28 mouse cellular contexts compared by ENCODE assay signal in the genomic region with DNA sequence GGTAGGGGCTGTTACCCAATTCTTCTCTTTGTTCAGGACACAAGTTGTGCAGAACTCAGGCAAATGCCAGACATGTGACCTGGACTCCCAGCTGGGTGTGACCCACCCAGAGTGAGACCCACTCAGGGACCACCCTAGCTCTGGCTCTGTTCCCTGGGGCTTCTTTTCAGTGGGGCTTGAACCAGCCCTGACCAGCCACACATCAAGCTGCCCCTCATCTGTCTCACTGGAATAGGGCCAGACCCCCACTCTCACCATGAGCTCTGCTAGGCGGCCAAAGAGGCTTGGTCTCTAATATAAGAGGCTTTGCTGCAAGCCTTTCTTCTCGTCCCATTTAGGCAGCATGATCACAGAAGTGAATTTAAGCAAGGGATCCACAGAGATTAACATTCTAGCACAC. TPM values are rescaled to one million over a fixed set of nuclear protein-coding genes. Genes with fewer than 3 reads are reported as not detected.
DNase-seq lines count a peak whose midpoint lies in the region; ATAC-seq and TF ChIP-seq lines count a peak whose summit lies in the region.
"Had no signal": no experiment of that assay in that cellular context is flagged by ENCODE, and none has a peak within 500 bp of the region (broad histone marks: within the 10 kb centered on the region; RNA-seq: fewer than 3 reads in every experiment).

No protein-coding gene starts in this region.

- H3K9ac ChIP-seq in hindbrain, embryonic 14.5 days, result no peak overlapping the region
- H3K9ac ChIP-seq in hindbrain, embryonic 16.5 days (ENCODE audit: low read depth, low read length), result no peak overlapping the region
- no peak overlapping the region for H3K9ac ChIP-seq in lung, embryonic 15.5 days
- H3K9ac ChIP-seq: embryonic facial prominence, embryonic 13.5 days; forebrain, embryonic 12.5 days; forebrain, embryonic 15.5 days; heart, embryonic 12.5 days; heart, embryonic 15.5 days had no signal

- H3K9me3 ChIP-seq in hindbrain, embryonic 14.5 days (ENCODE audit: control insufficient read depth, low read length), result no peaks in the 10 kb centered on the region
- no peaks in the 10 kb centered on the region for H3K9me3 ChIP-seq in hindbrain, embryonic 16.5 days (ENCODE audit: control insufficient read depth, low read length)
- no peaks in the 10 kb centered on the region for H3K9me3 ChIP-seq in lung, embryonic 15.5 days
- H3K9me3 ChIP-seq: embryonic facial prominence, embryonic 10.5 days; embryonic facial prominence, embryonic 13.5 days; forebrain, embryonic 12.5 days; forebrain, embryonic 15.5 days; heart, embryonic 15.5 days had no signal

- H3K4me3 ChIP-seq in hindbrain, embryonic 14.5 days (replicated peaks; ENCODE audit: low read length), result no peak overlapping the region
- no peak overlapping the region for H3K4me3 ChIP-seq in hindbrain, embryonic 16.5 days (ENCODE audit: low read length)
- H3K4me3 ChIP-seq in layer of hippocampus, adult 2 months, result no peak overlapping the region
- no peak overlapping the region for H3K4me3 ChIP-seq in lung, embryonic 15.5 days
- H3K4me3 ChIP-seq: embryonic facial prominence, embryonic 10.5 days; embryonic facial prominence, embryonic 13.5 days; erythroblast, embryonic 14.5 days; forebrain, embryonic 12.5 days; forebrain, embryonic 15.5 days; heart, embryonic 12.5 days; heart, embryonic 15.5 days had no signal

- no peaks in the 10 kb centered on the region for H3K36me3 ChIP-seq in hindbrain, embryonic 14.5 days (replicated peaks; ENCODE audit: control insufficient read depth, insufficient read depth)
- H3K36me3 ChIP-seq in hindbrain, embryonic 16.5 days (ENCODE audit: control insufficient read depth, insufficient read depth, low read length), result no peaks in the 10 kb centered on the region
- H3K36me3 ChIP-seq in lung, embryonic 15.5 days, result no peaks in the 10 kb centered on the region
- H3K36me3 ChIP-seq: embryonic facial prominence, embryonic 10.5 days; embryonic facial prominence, embryonic 13.5 days; forebrain, embryonic 12.5 days; forebrain, embryonic 15.5 days; G1E; heart, embryonic 12.5 days; heart, embryonic 15.5 days had no signal

- TF ChIP-seq CTCF in layer of hippocampus, adult 2 months (conservative IDR thresholded peaks at IDR 0.05), result no peak

- DNase-seq in hindbrain, embryonic 14.5 days (ENCODE audit: low spot score), result no peak
- no peak for DNase-seq in layer of hippocampus, adult 2 months (ENCODE audit: low spot score in 2 of 2)
- no peak for DNase-seq in layer of hippocampus, postnatal 36 days
- no peak for DNase-seq in lung, postnatal 36 days
- peak; percentile 29 for DNase-seq in retina, postnatal 7 days (ENCODE audit: low read depth, low spot score)
- no peak for DNase-seq in retina, embryonic 14.5 days (ENCODE audit: low spot score)
- DNase-seq: adrenal gland, postnatal 10 days; adrenal gland, postnatal 36 days; B cell, adult 2 months; cerebellum, adult 18-20 months; cerebellum, adult 9-10 months; cerebellum, postnatal 25 days; embryo, embryonic 11 days; gastrocnemius, postnatal 25 days; heart, adult 18-20 months; heart, postnatal 10 days; heart, postnatal 36 days had no signal

- 0 out of 2 replicates have a peak, but pooled peaks have one; percentile 42 for ATAC-seq in hindbrain, embryonic 14.5 days (ENCODE audit: low FRiP score)
- ATAC-seq in hindbrain, embryonic 16.5 days, result no peak; the same call in 1 of the 2 replicates
- ATAC-seq in lung, embryonic 15.5 days (ENCODE audit: borderline replicate concordance, extremely low read depth, low FRiP score, low TSS enrichment), result peak; percentile 54; the same call in 1 of the 2 replicates
- ATAC-seq: forebrain, embryonic 15.5 days; Patski had no signal

- peaks cover 15% of the 10 kb centered on the region for H3K4me1 ChIP-seq in hindbrain, embryonic 14.5 days (replicated peaks; ENCODE audit: control insufficient read depth, insufficient read depth, low read length)
- 0 out of 2 replicates have a peak, but pooled peaks cover 2% of the 10 kb centered on the region for H3K4me1 ChIP-seq in hindbrain, embryonic 16.5 days (ENCODE audit: control insufficient read depth, insufficient read depth, low read depth, low read length)
- no peaks in the 10 kb centered on the region for H3K4me1 ChIP-seq in lung, embryonic 15.5 days
- H3K4me1 ChIP-seq: embryonic facial prominence, embryonic 13.5 days; forebrain, embryonic 12.5 days; forebrain, embryonic 15.5 days; heart, embryonic 12.5 days; heart, embryonic 15.5 days had no signal

- no peaks in the 10 kb centered on the region for H3K27me3 ChIP-seq in hindbrain, embryonic 14.5 days (ENCODE audit: control insufficient read depth, insufficient read depth, low read length)
- H3K27me3 ChIP-seq in hindbrain, embryonic 16.5 days (replicated peaks; ENCODE audit: control insufficient read depth, insufficient read depth, low read length), result no peaks in the 10 kb centered on the region
- H3K27me3 ChIP-seq in lung, embryonic 15.5 days, result 0 out of 2 replicates have a peak, but pooled peaks cover 4% of the 10 kb centered on the region
- H3K27me3 ChIP-seq: forebrain, embryonic 12.5 days; forebrain, embryonic 15.5 days had no signal

- no peak overlapping the region for H3K4me2 ChIP-seq in hindbrain, embryonic 14.5 days (replicated peaks)
- H3K4me2 ChIP-seq in hindbrain, embryonic 16.5 days (ENCODE audit: low read length), result no peak overlapping the region
- H3K4me2 ChIP-seq in lung, embryonic 15.5 days, result no peak overlapping the region
- H3K4me2 ChIP-seq: embryonic facial prominence, embryonic 13.5 days; forebrain, embryonic 12.5 days; forebrain, embryonic 15.5 days; heart, embryonic 12.5 days; heart, embryonic 15.5 days had no signal

- WGBS in hindbrain, embryonic 14.5 days, result 73% methylated on average over 2 of the region's 2 CpGs
- WGBS in hindbrain, embryonic 16.5 days, result 61% methylated on average over 2 of the region's 2 CpGs
- 32% methylated on average over 2 of the region's 2 CpGs for WGBS in lung, embryonic 15.5 days

- H3K27ac ChIP-seq in hindbrain, embryonic 14.5 days, result no peak overlapping the region
- H3K27ac ChIP-seq in hindbrain, embryonic 16.5 days (ENCODE audit: low read depth, low read length), result no peak overlapping the region
- H3K27ac ChIP-seq in layer of hippocampus, adult 2 months, result peak overlapping the region; percentile 83; the same call in 1 of the 2 replicates
- H3K27ac ChIP-seq in lung, embryonic 15.5 days, result no peak overlapping the region
- H3K27ac ChIP-seq: embryonic facial prominence, embryonic 10.5 days; embryonic facial prominence, embryonic 13.5 days; forebrain, embryonic 12.5 days; forebrain, embryonic 15.5 days; heart, embryonic 15.5 days had no signal

RNA-seq across cellular contexts. Expression of gene Crmp1, which starts 35.4 kb away (rescaled TPM):
- 907 and 1,000 TPM in 2 replicates for polyA plus RNA-seq in hindbrain, embryonic 14.5 days (2014; fragmentation: Nextera tagmentation; extraction: Ambion mirVana)
- polyA plus RNA-seq in hindbrain, embryonic 16.5 days (2015; fragmentation: Nextera tagmentation; extraction: Ambion mirVana), result 851 and 939 TPM in 2 replicates
- total RNA-seq in layer of hippocampus, adult 2 months (2021), result 100 to 1,000 TPM; 234 to 238 TPM
- 100 to 1,000 TPM; 239 to 241 TPM for total RNA-seq in layer of hippocampus, postnatal 36 days (2021)
- polyA plus RNA-seq in lung, embryonic 15.5 days (2015; fragmentation: Nextera tagmentation; extraction: Ambion mirVana), result 10.6 and 12.5 TPM in 2 replicates
- total RNA-seq: G1E had no signal
- polyA plus RNA-seq: erythroblast, embryonic 14.5 days; G1E had no signal

Comparison
In these comparisons a context has a peak if more than half of its experiments do, and no peak if none do; other contexts are left out.
1. RNA of gene Crmp1, which starts 35.4 kb away (polyA plus RNA-seq): 907 to 1,000 TPM in hindbrain, embryonic 14.5 days and 851 to 939 TPM in hindbrain, embryonic 16.5 days; 10.6 to 12.5 TPM in lung, embryonic 15.5 days; every median in the first group is over 10 times any median in the second.